Mouse (Mus musculus) MEL (cell line): ENCODE data around the gene Vcl. TPM values are rescaled to one million over a fixed set of nuclear protein-coding genes. Genes with fewer than 3 reads are reported as not detected.

Experiments used
- DNase-seq: peaks from one replicate; pipeline ENCODE4 v3.0.0; 2011; ENCODE audit warnings: low read depth, low spot score
- H3K27ac ChIP-seq: 2 replicates; pipeline ENCODE4 v1.5.1; 2012; ENCODE audit warnings: low read depth, mild to moderate bottlenecking, control low read depth, low read length, moderate library complexity; ENCODE audit not compliant: control insufficient read depth
- H3K27me3 ChIP-seq, 2 experiments: fragments of 150-350 bp in 1 of 2; sonication (generic) in 1 of 2; 2 replicates each; pipeline ENCODE4 v1.6.1; 2012; ENCODE audit warnings: low read length in 2 of 2, mild to moderate bottlenecking in 2 of 2, improper control_type of control experiment in 1 of 2, moderate library complexity in 1 of 2; ENCODE audit not compliant: insufficient read depth in 2 of 2, control insufficient read depth in 1 of 2
- H3K36me3 ChIP-seq, 2 experiments: 2 replicates each; pipeline ENCODE4 v1.6.1; 2012 to 2014; ENCODE audit warnings: low read length in 2 of 2, improper control_type of control experiment in 1 of 2, inconsistent platforms in 1 of 2, mild to moderate bottlenecking in 1 of 2; ENCODE audit not compliant: insufficient read depth in 2 of 2, control insufficient read depth in 1 of 2
- H3K4me1 ChIP-seq, 2 experiments: fragments of 150-350 bp in 1 of 2; sonication (generic) in 1 of 2; 2 replicates each; pipeline ENCODE4 v1.6.1; 2012; ENCODE audit warnings: low read length in 2 of 2, improper control_type of control experiment in 1 of 2, mild to moderate bottlenecking in 1 of 2; ENCODE audit not compliant: insufficient read depth in 2 of 2, control insufficient read depth in 1 of 2
- H3K4me3 ChIP-seq, 2 experiments: fragments of 150-350 bp in 1 of 2; sonication (generic) in 1 of 2; 2 replicates each; pipeline ENCODE4 v1.5.1; 2012; ENCODE audit warnings: low read depth in 2 of 2, low read length in 2 of 2, mild to moderate bottlenecking in 2 of 2, moderate library complexity in 2 of 2, control low read depth in 1 of 2, improper control_type of control experiment in 1 of 2; ENCODE audit not compliant: control insufficient read depth in 1 of 2, insufficient read depth in 1 of 2
- H3K79me2 ChIP-seq: 2 replicates; pipeline ENCODE4 v1.6.1; 2012; ENCODE audit warnings: mild to moderate bottlenecking, low read length, moderate library complexity; ENCODE audit not compliant: control insufficient read depth, poor library complexity, insufficient read depth
- H3K9ac ChIP-seq: 2 replicates; pipeline ENCODE4 v1.6.1; 2012; ENCODE audit warnings: low read depth, mild to moderate bottlenecking, control low read depth, low read length, moderate library complexity; ENCODE audit not compliant: control insufficient read depth, poor library complexity, severe bottlenecking
- H3K9me3 ChIP-seq: fragments of 150-350 bp; sonication (generic); replicated peaks from 2 replicates; pipeline ENCODE4 v1.6.1; 2012; ENCODE audit warnings: mild to moderate bottlenecking, low read length, improper control_type of control experiment, moderate library complexity; ENCODE audit not compliant: insufficient read depth
- BHLHE40 ChIP-seq: IDR thresholded peaks from 2 replicates; pipeline ENCODE4 v1.6.1; 2012; ENCODE audit warnings: low read depth, mild to moderate bottlenecking, inconsistent platforms, low read length, improper control_type of control experiment, borderline replicate concordance
- CHD1 ChIP-seq: IDR thresholded peaks from 2 replicates; pipeline ENCODE4 v1.6.1; 2012; ENCODE audit warnings: low read depth, mild to moderate bottlenecking, inconsistent platforms, low read length, improper control_type of control experiment
- ELF1 ChIP-seq: IDR thresholded peaks from 2 replicates; pipeline ENCODE4 v1.6.1; 2014; ENCODE audit warnings: low read depth, mild to moderate bottlenecking, inconsistent platforms, low read length, improper control_type of control experiment, moderate library complexity
- GATA1 ChIP-seq: IDR thresholded peaks from 2 replicates; pipeline ENCODE4 v1.6.1; 2011; ENCODE audit warnings: low read depth, low read length, improper control_type of control experiment
- HCFC1 ChIP-seq: IDR thresholded peaks from 2 replicates; pipeline ENCODE4 v1.6.1; 2012; ENCODE audit warnings: low read depth, mild to moderate bottlenecking, inconsistent platforms, low read length, improper control_type of control experiment, moderate library complexity
- KAT2A ChIP-seq: conservative IDR thresholded peaks from 2 replicates; pipeline ENCODE4 v1.6.1; 2012; ENCODE audit warnings: low read depth, low read length, improper control_type of control experiment, inconsistent platforms
- MAFK ChIP-seq: IDR thresholded peaks from 2 replicates; pipeline ENCODE4 v1.6.1; 2011; ENCODE audit warnings: low read depth, mild to moderate bottlenecking, low read length, improper control_type of control experiment, borderline replicate concordance
- MXI1 ChIP-seq: IDR thresholded peaks from 2 replicates; pipeline ENCODE4 v1.6.1; 2011; ENCODE audit warnings: mild to moderate bottlenecking, low read depth, low read length, improper control_type of control experiment
- MYB ChIP-seq: IDR thresholded peaks from 2 replicates; pipeline ENCODE4 v1.6.1; 2011; ENCODE audit warnings: mild to moderate bottlenecking, low read depth, low read length, improper control_type of control experiment
- MYC ChIP-seq: IDR thresholded peaks from 2 replicates; pipeline ENCODE4 v1.6.1; 2011; ENCODE audit warnings: low read depth, mild to moderate bottlenecking, low read length, improper control_type of control experiment, moderate library complexity
- NRF1 ChIP-seq: IDR thresholded peaks from 2 replicates; pipeline ENCODE4 v1.6.1; 2014; ENCODE audit warnings: low read depth, mild to moderate bottlenecking, inconsistent platforms, low read length, improper control_type of control experiment, moderate library complexity; ENCODE audit not compliant: poor library complexity, insufficient read depth, severe bottlenecking
- POLR2AphosphoS2 ChIP-seq: IDR thresholded peaks from 2 replicates; pipeline ENCODE4 v1.6.1; 2011; ENCODE audit warnings: low read length, improper control_type of control experiment
- POLR2AphosphoS5 ChIP-seq: IDR thresholded peaks from 2 replicates; pipeline ENCODE4 v1.6.1; 2012; ENCODE audit warnings: low read depth, borderline replicate concordance, mild to moderate bottlenecking, inconsistent platforms, low read length, moderate library complexity, mixed read lengths
- RAD21 ChIP-seq: IDR thresholded peaks from 2 replicates; pipeline ENCODE4 v1.6.1; 2011; ENCODE audit warnings: mild to moderate bottlenecking, low read depth, low read length, improper control_type of control experiment
- SIN3A ChIP-seq: IDR thresholded peaks from 2 replicates; pipeline ENCODE4 v1.6.1; 2012; ENCODE audit warnings: low read length, improper control_type of control experiment, inconsistent platforms
- SMC3 ChIP-seq: IDR thresholded peaks from 2 replicates; pipeline ENCODE4 v1.6.1; 2011; ENCODE audit warnings: low read depth, low read length, improper control_type of control experiment
- TAL1 ChIP-seq: IDR thresholded peaks from 2 replicates; pipeline ENCODE4 v1.6.1; 2012; ENCODE audit warnings: mild to moderate bottlenecking, inconsistent platforms, low read length, moderate library complexity, mixed read lengths
- UBTF ChIP-seq: IDR thresholded peaks from 2 replicates; pipeline ENCODE4 v1.6.1; 2012; ENCODE audit warnings: low read depth, mild to moderate bottlenecking, inconsistent platforms, low read length, improper control_type of control experiment, moderate library complexity, borderline replicate concordance; ENCODE audit not compliant: insufficient read depth
- ZC3H11A ChIP-seq: IDR thresholded peaks from 2 replicates; pipeline ENCODE4 v1.6.1; 2012; ENCODE audit warnings: low read depth, mild to moderate bottlenecking, inconsistent platforms, low read length, improper control_type of control experiment
- ZMIZ1 ChIP-seq: IDR thresholded peaks from 2 replicates; pipeline ENCODE4 v1.6.1; 2012; ENCODE audit warnings: low read depth, mild to moderate bottlenecking, inconsistent platforms, low read length, improper control_type of control experiment, moderate library complexity
- ZNF384 ChIP-seq: IDR thresholded peaks from 2 replicates; pipeline ENCODE4 v1.6.1; 2012; ENCODE audit warnings: low read depth, mild to moderate bottlenecking, inconsistent platforms, low read length, improper control_type of control experiment
- polyA plus RNA-seq, 2 experiments: library from polyadenylated mRNA; stranded (reverse) in 1 of 2; unstranded in 1 of 2; fragments of >175 nt in 1 of 2; fragments of >200 nt in 1 of 2; gene quantifications; 2 replicates each; pipeline versions ENCODE4 v1.2.1 to v1.2.4; 2012; ENCODE audit warnings: low replicate concordance in 2 of 2, low read depth in 1 of 2; ENCODE audit not compliant: insufficient read length in 2 of 2, insufficient read depth in 1 of 2, missing spikeins in 1 of 2
- total RNA-seq: library from RNA; depleted of rRNA; stranded (reverse); fragments of 300-350 nt; gene quantifications from 2 replicates; pipeline ENCODE4 v1.2.3, GENCODE M21; 2012

The Vcl gene
- total and polyA plus RNA-seq, 3 experiments: 11.7 to 30.3 TPM; not detected in 1

- Histone ChIP-seq H3K36me3 (peaks cover 0 to 22% of the 10 kb centered on the region in 2 experiments; a peak in 2 of 4 replicates), H3K79me2 (no peaks in the 10 kb centered on the region)
- DNase-seq: peak; percentile 19
Observed at GRCm38 (mm10) chr14:20976741-20977140, 47.5 kb downstream of the Vcl start.

GRCm38 (mm10) chr14:20977726-20978125 lies 48.5 kb downstream of the Vcl start:
- Histone ChIP-seq H3K79me2 (no peaks in the 10 kb centered on the region), H3K9me3 (no peaks in the 10 kb centered on the region), H3K27ac (no peak overlapping the region), H3K27me3 (no peaks in the 10 kb centered on the region), H3K36me3 (peaks cover 0 to 22% of the 10 kb centered on the region in 2 experiments; a peak in 2 of 4 replicates), H3K4me1 (peaks cover 6 to 10% of the 10 kb centered on the region in 2 experiments; a peak in 3 of 4 replicates), H3K4me3 (no peak overlapping the region), H3K9ac (no peak overlapping the region)
- peak; percentile 41 for DNase-seq
- TF ChIP-seq NRF1 (no peak), ZMIZ1 (no peak), GATA1 (0 out of 2 replicates have a peak, but pooled peaks have one; percentile 46), ZNF384 (no peak)

More at GRCm38 (mm10) chr14:20976741-20977140, 47.5 kb downstream of the Vcl start:
- H3K4me1 ChIP-seq: peaks cover 6 to 10% of the 10 kb centered on the region in 2 experiments; a peak in 3 of 4 replicates
- H3K27ac ChIP-seq: no peak overlapping the region
- H3K4me3 ChIP-seq: no peak overlapping the region
- no peak overlapping the region for H3K9ac ChIP-seq
- no peaks in the 10 kb centered on the region for H3K9me3 ChIP-seq
- no peak for TF ChIP-seq MYB
- no peak for TF ChIP-seq TAL1
- no peak for TF ChIP-seq BHLHE40
- TF ChIP-seq KAT2A: no peak
- TF ChIP-seq NRF1: no peak
- no peak for TF ChIP-seq SIN3A
- TF ChIP-seq CHD1: no peak
- no peak for TF ChIP-seq MXI1
- no peak for TF ChIP-seq MYC
- no peak for TF ChIP-seq ZC3H11A
- TF ChIP-seq UBTF: no peak
- no peak for TF ChIP-seq GATA1
- TF ChIP-seq SMC3: no peak
- TF ChIP-seq MAFK: no peak
- TF ChIP-seq POLR2AphosphoS5: no peak
- no peak for TF ChIP-seq HCFC1
- no peak for TF ChIP-seq RAD21
- no peak for TF ChIP-seq POLR2AphosphoS2
- TF ChIP-seq ELF1: no peak
- H3K27me3 ChIP-seq: no peaks in the 10 kb centered on the region
